Mouse (Mus musculus) large intestine, adult 2 months (tissue): ENCODE measurements around the gene Armh1. TPM values are rescaled to one million over a fixed set of nuclear protein-coding genes. Genes with fewer than 3 reads are reported as not detected.
"Not testable (repeated sequence)": the region's sequence is repeated elsewhere in the genome, so short reads cannot be mapped to it uniquely, and the experiment has no call there.

Experiments
- DNase-seq: peaks from one replicate; pipeline ENCODE4 v3.0.0-alpha.2; 2012; ENCODE audit warnings: low read depth, low spot score
- WGBS: fragments of 180-500 bp; shearing (Covaris S2); methylation state at CpG from one replicate; pipeline ENCODE4 v1.1.7; 2018; 5-methylcytosine and 5-hydroxymethylcytosine counted together
- polyA plus RNA-seq: library from polyadenylated mRNA; depleted of rRNA; stranded (reverse); fragments of >200 nt; gene quantifications from 2 replicates; pipeline ENCODE4 v1.2.3, GENCODE M21; 2012

Gene Armh1
- polyA plus RNA-seq, 1 experiment, result 0.05 TPM

- DNase-seq, result no peak
- WGBS, result 59% methylated on average over 15 of the region's 15 CpGs
Measured at GRCm38 (mm10) chr4:117229590-117229989, 22.3 kb downstream of the Armh1 start.

DNA sequence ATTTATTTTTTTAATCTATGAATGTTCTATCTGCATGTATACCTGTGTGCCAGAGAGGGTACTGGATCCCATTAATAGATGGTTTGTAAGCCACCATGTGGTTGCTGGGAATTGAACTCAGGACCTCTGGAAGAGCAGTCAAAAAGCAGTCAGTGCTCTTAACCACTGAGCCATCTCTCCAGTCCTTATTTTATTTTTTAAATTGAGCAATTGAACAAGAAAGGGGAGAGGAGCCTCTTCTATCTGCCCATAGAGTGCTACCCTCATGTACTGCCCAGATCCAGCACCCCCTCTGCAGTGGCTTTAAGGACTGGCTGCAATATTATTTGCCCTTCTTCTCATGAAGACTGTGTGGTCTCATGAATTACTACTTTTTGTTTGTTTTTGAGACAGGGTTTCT is 26.7 kb downstream of the Armh1 start:
- DNase-seq, result no peak

DNA sequence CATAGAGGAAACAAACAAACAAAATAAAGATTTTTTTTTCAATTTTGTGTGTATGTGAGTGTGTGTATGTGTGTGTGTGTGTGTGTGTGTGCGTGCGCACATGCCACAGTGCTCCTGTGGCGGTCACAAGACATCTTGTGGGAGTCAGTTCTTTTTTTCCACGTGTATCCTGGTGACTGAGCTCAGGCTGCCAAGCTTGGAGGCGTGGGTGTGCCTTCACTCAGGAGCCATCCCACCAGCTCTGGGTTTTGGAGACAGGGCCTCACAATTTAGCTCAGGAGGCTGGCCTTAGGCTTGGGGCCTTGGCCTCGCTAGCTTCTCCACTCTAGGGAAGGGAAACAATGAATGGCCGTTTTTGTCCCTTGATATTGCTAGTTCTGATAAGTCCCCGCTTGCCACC is 27.8 kb downstream of the Armh1 start:
- DNase-seq, result no peak
- 84% methylated on average over 8 of the region's 8 CpGs for WGBS

DNA sequence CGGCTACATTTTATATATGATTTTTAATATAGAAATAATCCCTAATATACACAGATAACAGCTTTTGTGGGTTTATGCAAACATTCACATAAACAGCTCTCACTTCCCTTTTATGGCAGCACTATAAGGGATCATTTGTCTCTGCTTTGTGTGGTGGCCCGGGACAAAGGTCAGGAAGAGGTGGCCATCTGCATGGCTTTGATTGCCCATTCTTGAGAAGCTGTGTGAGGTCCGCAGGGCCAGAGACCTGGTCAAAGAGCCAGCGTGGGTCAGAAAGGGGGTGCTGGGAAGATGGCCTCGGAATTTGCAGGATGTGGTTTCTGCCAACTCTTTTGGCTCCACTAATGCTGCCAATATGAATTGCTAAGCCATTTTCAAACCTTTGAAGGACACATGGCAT is 28.9 kb downstream of the Armh1 start:
- DNase-seq, result no peak
- 18% methylated on average over 5 of the region's 5 CpGs for WGBS

- DNase-seq, result no peak
- 87% methylated on average over 9 of the region's 9 CpGs for WGBS
Measured at GRCm38 (mm10) chr4:117221836-117222235, 30.1 kb downstream of the Armh1 start.

GRCm38 (mm10) chr4:117220741-117221515 is 31.0 kb downstream of the Armh1 start:
- no peak for DNase-seq
- WGBS, result 78% methylated on average over 9 of the region's 9 CpGs

DNA sequence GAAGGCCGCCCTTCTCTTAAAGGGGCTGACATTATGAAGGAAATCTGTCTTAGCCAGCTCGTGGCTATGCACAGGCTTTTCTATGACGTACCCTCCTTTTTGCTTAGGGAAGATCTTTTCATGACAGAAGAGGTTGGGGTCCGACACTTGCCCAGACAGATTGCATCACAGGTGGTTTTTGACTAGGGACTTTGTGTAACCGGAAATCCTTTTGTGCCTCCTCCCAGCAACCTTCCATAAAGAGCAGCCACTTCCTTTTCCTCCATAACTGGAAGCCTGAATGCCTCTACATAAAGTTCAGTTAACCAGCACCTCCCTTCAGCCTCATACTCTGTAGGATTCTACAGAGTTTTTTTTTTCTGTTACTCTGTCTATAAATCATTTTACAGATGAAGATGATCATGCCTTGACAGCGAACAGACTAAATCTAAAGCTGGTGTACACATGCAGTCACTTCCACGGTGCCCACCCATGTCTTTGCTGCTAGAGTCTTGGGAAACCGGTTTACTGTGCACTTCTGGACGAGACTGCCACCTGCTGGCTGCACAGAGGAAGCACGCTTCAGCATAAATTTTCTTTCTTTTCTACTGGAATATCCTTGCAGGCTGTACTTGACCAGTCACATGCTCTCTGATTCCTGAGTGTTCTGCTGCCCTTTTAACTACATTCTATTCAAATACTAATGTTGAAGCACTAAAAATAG is 33.3 kb downstream of the Armh1 start:
- 34% methylated on average over 10 of the region's 10 CpGs for WGBS

GRCm38 (mm10) chr4:117217029-117217428 is 34.9 kb downstream of the Armh1 start:
- DNase-seq, result no peak
- 35% methylated on average over 5 of the region's 5 CpGs for WGBS

More for the DNA sequence above, 33.3 kb downstream of the Armh1 start:
- DNase-seq, result no peak

DNA sequence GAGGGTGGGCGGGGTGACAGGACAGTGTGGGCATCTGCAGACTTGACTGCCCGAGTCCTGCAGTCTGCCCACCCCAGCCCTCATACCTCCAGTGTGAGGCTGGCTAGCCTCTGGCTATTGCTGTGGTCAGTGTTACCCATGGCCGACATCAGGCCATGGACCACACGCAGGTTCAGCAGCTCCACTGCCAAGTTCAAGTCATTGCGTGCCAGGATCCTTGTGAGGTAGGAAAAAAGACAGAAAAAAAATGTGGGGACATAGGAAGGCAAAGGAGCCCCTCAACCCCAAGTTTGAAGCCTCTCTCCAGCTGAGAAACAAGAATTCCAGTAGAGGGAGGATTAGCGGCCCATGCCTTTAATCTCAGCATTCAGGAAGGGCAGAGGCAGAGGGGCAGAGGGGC is 37.7 kb downstream of the Armh1 start:
- 88% methylated on average over 6 of the region's 6 CpGs for WGBS
- no peak for DNase-seq

- WGBS, result 5% methylated on average over 20 of the region's 20 CpGs
- DNase-seq, result no peak
Measured at GRCm38 (mm10) chr4:117210147-117211074, 41.5 kb downstream of the Armh1 start.

DNA sequence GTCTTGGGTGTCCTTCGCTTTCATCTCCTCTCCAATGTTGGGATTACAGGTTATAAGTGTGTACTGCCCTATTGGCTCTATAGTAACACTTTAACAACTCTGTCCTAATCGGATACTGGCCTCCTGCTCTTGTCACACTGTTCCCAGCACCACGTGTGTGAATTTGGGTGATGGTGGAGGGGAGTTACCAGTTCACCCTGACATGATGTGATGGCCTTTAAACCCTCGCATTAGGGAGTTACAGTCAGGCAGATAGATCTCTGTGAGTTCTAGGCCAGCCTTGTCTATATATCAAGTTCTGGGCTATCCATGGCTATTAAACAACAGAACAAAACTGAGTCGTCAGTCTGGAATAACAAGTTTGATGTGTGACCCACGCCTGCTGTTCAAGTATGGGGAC is 42.3 kb downstream of the Armh1 start:
- DNase-seq, result no peak
- 62% methylated on average over 6 of the region's 6 CpGs for WGBS

- 52% methylated on average over 4 of the region's 4 CpGs for WGBS
- no peak for DNase-seq
Measured at GRCm38 (mm10) chr4:117202992-117203354, 49.0 kb downstream of the Armh1 start.

DNA sequence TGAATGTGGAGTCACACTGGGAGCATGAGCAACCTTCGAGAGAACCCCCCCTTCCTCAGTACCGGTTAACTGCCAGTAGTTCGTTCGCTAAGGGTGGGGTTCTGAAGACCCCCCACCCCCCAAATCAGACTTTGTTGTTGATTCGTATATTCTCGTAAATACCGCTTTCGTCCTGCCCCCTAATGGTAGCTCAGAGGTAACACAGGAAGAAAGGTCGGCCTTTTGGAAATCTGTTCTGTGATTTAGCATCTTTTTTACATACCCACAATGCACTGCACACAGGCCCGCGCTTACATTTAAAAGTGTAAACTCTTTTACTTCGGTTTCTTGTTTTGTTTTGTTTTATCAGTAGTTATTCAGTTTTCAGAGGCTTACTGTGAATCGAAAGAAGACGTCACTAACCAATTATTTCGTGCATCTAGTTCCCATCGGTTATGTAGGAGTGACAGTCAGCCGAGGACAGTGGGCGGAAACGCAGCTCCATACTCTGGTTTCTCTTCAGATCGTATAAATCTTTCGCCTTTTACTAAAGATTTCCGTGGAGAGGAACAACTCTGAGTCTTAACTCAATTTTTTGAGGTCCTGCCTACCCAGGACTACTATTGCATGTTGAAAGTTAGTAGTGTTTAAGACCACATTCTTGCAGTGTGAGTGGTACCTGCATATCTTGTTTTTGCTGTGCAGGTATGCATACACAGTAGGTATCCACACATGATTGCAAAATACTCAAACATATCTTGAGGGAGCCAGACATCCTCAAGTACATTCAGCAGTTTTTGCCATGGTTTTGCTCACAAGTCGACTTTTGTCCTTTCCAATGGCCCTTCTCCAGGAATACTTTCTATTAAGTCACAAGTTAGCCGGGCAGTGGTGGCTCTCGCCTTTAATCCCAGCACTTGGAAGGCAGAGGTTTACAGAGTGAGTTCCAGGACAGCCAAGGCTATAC is 49.6 kb downstream of the Armh1 start:
- no peak for DNase-seq
- WGBS, result under 1% methylated on average over 25 of the region's 25 CpGs

GRCm38 (mm10) chr4:117191804-117192203 is 60.1 kb downstream of the Armh1 start:
- DNase-seq, result no peak
- WGBS, result 95% methylated on average over 14 of the region's 14 CpGs

- DNase-seq, result no peak
- 61% methylated on average over 7 of the region's 7 CpGs for WGBS
Measured at GRCm38 (mm10) chr4:117190660-117191059, 61.3 kb downstream of the Armh1 start.

- peak; percentile 18 for DNase-seq
Measured at GRCm38 (mm10) chr4:117189856-117190543, 61.9 kb downstream of the Armh1 start.

DNA sequence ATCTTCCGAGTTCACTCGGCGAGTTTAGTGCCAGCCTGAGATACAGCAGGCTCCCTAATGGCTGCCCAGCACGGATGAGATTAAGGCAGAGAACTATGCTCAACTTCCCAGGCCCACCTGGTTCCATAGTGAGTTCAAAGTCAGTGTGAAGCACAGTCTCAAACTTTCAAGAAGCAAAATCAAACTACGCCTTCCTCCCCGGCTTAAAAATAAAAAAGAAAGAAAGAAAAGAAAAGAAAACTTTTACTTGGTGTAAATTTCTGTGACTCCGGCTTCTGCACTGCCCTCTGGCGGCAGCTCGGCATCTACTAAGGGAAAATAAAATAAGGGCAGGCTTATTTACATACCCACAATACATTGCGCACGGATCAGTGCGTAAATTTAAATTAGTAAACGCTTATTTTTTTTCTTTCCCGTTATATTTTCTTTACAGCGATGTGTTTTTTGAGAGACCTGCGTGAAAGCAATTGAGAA is 62.5 kb downstream of the Armh1 start:
- WGBS, result under 1% methylated on average over 16 of the region's 16 CpGs
- peak; percentile 75 for DNase-seq

More at GRCm38 (mm10) chr4:117189856-117190543, 61.9 kb downstream of the Armh1 start:
- WGBS, result 1% methylated on average over 9 of the region's 9 CpGs

DNA sequence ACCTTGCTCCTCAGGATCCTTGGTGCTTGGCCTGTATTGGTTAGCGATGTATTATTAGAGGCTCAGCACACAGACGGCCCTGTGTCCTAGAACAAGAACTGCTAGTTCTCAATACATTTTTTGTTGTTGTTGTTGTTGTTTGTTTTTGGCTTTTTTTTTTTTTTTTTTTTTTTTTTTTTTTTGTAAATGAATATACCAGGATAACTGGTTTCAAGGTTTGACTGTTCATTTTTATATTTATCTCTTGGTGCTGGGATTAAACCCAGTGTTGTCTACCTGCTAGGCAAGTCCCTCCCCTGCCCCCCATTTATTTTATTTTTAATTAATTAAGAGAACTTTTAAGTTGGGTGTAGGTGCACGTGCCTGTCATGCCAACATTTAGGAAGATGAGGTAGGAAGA is 63.0 kb downstream of the Armh1 start:
- no peak for DNase-seq
- WGBS, result 51% methylated on average over 3 of the region's 3 CpGs

DNA sequence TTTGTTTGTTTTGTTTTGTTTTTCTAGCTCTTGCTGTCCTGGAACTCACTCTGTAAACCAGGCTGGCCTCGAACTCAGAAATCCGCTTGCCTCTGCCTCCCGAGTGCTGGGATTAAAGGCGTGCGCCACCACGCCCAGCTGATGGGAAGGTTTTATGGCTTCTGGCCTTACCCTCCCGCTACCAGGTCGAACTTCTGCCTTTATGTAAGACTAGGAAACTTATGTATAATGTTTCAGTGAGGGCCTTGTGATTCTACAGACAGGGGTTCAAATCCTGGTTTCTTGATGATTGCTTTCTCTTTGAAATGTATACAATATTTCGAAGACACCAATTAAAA is 69.2 kb downstream of the Armh1 start:
- WGBS, result 7% methylated on average over 9 of the region's 9 CpGs
- not testable (repeated sequence) for DNase-seq
